Mouse (Mus musculus) layer of hippocampus, adult 9-11 months (tissue): ENCODE measurements around the gene Tssk1.

Source experiments
- DNase-seq: peaks from one replicate; pipeline ENCODE4 v3.0.0; 2022

The Tssk1 gene

DNA sequence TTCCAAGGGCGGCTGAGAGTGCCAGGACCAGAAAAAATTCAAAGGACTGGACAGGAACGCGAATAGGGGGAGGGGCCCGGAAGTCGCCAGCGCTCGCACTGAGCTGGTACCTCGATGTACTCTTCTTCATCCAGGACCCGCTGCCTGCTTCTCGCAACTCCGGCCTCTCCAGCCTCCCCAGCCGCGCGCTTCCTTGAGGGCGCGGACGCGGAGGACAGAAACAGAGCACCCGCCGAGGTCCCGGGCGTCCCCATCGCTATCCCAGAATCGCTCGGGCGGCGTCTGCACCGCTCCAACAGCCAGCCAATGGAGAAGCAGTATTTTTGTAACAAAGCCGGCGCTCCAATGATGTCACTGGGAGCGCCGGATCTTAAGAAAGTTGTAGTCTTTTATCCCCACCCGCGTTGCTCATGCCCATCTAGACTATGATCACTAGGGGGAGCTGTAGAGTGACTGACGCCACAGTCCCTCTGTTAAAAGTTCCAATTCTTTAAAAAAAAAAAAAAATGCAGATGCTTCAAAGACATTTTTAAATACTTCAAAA, 17.1 kb downstream of the Tssk1 start, which contains the start of gene Ess2:
TSS of gene Ess2 (minus strand) at position 297 of the 544 bp plus-strand sequence.
- peak; percentile 96 for DNase-seq

DNA sequence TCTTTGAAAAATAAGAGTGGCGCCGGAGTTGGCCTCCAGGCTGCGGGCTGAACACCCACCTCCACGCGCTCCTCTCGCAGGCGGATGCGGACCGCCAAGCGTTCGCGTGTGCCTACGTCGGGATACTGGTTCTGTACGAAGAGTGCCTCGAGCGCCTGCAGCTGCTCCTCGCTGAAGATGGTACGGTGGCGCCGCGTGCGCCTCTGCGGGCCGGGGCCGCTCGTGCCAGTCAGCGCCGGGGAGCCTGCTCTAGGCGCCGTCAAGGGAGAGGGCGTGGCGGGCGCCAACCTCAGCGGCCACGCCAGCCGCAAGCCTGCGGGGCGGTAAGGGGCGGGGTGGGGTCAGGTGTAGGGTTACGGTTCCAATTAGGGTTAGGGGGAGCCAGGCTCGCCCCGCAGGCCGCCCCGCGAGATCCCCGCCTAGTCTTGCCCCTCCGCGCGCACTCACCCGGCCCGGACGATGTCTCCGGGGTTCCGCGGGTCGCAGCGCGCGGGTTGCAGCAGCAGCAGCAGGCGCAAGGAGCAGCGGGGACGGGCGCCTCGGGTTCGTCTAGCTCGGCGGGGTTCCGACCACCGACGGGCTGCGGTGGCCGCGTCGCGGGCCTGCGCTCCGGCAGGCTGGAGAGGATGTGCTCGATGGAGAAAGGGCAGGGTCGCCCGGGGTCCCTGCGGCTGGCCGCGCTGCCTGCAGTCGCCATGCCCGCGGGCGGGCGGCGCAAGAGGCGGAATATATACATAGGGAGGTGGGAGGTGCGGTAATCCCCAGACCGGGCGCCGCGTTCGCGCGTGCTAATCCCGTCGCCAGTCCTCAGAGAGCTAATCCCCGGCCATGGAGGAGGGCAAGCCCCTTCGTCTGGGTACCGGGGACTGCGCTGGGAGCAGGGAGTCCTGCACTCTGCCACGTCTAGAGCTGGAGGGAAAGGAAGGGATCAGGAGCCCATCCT, 20.6 kb downstream of the Tssk1 start, which contains the start of gene Gsc2:
TSS of gene Gsc2 (minus strand) at position 753 of the 943 bp plus-strand sequence.
- DNase-seq, result no peak

DNA sequence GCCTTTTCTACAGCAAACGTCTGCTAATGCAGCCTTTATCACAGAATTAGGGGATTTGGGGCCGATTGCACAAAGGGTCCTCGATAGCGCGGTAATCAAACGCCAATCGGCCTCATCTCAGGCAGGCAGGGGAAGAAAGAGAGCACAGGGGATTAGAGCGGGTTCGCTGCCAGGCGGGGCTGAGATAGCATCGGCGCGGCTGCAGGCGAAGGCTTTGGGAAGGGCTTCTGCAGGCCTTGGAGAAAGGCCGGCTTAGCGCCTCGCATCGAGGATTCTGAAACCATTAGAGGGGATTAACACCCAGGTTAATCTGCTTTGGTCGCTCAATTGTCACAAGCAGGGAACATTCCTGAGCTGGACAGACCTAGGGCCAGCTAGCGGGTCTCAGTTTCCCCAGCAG, 26.6 kb downstream of the Tssk1 start:
- no peak for DNase-seq

GRCm38 (mm10) chr16:17921325-17922162, 27.5 kb downstream of the Tssk1 start:
- peak; percentile 97 for DNase-seq

DNA sequence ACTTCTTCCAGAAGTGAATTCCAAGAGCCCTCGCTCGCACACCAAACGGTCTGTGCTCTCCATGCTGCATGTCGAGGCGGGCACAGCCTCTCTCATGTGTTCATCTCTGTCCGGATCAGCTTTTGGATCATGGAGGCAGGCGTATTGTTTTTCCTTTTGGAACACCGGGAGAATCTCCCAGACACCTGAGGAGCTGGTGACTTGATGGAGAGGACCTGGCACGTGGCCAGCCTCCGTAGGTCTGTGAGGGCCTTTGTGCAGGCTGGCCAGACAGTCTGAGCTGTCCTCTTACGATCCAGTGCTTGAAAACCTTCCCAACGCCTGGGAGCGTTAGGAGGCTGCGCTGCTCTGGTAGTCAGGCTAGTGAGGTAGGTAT, 28.1 kb downstream of the Tssk1 start:
- DNase-seq, result no peak

DNA sequence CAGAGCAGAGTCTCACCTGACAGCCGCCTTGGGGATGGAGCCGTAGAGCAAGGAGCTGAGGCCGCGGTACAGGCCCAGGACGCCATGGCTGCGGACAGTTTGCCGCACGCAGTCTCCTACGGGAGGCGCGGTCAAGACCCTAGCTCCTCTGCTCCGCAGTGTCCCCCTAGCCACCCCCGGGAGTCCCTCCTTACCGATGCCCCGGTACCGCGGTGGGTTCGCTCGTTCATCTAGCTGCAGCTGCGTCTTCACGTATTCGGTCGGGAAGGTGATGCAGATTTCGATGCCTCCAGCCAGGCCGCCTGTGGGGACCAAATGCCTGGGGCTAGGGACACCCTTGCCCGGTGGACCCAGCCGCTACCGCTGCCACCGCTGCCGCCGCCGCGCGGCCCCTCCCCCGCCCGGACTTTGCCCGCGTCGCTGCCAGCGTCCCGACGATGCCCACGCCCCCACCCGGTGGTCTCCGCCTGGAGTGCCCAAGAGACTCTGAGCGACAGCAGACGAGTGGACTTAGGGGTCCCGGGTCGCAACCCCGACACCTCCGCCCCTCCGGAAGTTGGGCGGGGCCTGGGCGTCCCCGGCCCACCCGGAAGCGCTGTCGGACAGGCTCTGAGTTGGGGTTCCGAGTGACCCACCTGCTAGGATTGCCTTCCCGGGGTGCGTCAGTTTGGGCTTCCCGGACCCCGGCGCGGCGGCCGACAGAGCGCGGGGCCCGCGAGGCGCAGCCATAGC, 33.5 kb downstream of the Tssk1 start:
- DNase-seq, result peak; percentile 45

GRCm38 (mm10) chr16:17928087-17928580, 34.1 kb downstream of the Tssk1 start, which contains the start of gene Slc25a1:
Gene Slc25a1 (minus strand): TSS chr16:17928219.
- DNase-seq, result peak; percentile 90

- peak; percentile 72 for DNase-seq
Measured at GRCm38 (mm10) chr16:17928627-17929104, 34.6 kb downstream of the Tssk1 start.

- DNase-seq, result no peak
Measured at GRCm38 (mm10) chr16:17929211-17929610, 35.2 kb downstream of the Tssk1 start.

DNA sequence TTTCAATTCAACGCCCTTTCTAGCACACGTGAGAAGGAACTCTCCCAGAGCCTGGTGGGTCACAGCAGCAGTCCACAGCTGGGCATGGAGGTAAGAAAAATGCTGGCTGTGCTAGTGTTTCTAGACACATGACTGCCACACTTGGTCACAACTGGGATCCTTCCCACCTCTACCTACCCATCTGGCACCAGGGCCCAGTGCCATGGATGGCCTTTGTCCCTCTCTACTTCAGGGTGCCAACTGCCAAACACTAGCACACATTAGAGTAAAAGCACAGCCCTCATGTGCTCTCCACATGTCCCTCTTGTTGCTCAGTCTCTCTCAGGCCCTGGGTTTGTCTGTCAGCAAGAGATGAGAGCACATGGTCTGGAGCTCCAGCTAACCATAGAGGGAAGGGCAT, 35.6 kb downstream of the Tssk1 start:
- DNase-seq, result no peak

GRCm38 (mm10) chr16:17931906-17932460, 38.0 kb downstream of the Tssk1 start:
- DNase-seq, result no peak

DNA sequence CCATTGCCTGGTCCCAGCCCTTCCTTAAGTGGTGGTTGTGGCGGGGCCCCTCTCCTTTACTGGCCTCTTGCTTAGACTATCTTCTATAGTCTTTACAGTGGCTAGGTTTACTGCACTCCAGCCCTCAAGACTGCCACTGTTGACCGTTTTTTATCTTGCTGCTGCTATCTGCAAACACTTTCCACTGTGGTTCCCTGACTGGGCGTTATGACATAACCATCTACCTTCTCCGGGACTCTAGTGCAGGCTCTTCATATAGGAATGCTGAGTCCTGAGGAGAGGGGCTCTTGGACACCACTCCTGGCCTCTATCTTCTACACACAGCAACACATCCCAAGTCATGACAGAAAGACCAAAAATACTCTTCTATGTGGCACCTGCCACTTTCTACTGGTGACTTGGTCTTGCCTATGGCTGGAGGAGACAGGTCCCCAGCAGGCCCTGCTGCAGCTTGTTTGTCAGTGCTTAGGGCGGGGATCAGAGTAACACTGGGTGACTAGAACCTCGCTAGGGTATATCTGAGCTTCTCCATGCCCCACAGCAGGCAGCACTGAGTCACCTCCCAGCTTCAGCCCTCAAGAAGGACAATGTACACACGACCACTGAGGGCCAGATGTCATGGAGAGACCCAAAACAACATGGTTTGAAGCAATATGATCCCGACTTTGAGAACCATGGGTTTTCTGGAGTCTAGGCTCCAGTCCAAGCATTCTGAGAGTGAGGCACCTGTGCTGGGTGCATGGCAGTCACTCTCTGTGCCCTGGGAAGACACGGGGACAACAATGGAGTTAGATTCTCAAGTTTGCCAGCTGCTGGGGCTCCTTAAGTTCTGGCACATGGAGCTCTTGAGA, 39.8 kb downstream of the Tssk1 start:
- DNase-seq, result no peak

DNA sequence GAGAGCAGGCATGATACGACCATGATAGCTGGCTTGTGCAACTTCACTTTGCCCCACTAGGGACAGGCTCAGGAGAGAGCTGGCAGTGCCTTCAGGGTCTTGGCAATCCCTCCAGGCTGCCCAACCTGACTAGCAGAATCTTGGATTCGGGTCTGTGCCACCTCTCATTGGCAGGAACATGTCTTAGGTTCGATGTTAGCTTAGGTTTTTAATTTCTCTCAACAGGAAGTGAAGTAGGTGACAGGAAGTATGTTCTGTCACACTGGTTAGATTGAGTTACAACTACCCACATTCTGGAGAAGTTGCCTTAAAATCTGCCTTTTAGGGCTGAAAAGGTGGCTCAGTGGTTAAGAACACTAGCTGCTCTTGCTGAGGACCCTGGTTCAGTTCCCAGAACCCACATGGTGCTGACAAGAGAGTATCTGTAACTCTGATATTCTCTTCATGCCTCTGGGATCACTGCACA, 40.5 kb downstream of the Tssk1 start:
- DNase-seq, result no peak

DNA sequence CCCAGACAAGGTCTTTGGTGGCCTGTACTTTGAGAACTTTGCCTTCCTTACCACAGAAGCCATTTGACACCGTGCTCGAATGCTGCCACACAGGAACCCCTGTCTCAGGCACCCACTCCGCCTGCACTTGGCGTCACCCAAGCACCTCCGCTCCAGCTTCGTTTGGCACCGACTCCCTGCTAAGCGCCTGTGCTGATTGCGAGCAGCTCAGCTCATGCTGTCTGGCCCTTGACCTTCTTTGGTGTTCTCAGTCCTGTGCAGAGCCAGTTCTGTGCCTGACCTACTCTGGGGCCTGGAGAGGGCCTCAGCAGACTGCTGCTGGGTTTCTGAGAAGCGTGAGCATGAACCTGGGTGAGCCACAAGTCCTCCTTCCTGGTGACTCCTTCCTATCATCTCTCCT, 42.8 kb downstream of the Tssk1 start:
- DNase-seq, result no peak

DNA sequence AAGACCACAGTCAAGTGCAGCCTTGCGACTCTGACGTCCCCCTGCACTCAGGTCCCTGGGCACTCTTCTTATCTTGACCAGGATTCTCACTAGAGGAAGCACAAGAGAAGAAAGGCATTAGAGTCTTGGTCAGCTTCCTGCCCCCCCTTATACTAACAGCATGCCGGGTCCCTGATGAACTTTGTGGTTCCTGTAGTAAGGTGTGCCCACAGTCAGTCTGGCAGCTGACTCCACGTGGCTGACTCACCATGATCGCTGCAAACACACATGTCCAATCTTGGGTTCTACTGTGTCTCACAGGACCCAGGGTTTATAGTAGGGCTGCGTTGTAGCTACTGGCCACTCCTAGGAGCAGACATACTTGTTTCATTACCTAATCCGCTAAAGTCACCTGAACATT, 44.2 kb downstream of the Tssk1 start:
- DNase-seq, result no peak

DNA sequence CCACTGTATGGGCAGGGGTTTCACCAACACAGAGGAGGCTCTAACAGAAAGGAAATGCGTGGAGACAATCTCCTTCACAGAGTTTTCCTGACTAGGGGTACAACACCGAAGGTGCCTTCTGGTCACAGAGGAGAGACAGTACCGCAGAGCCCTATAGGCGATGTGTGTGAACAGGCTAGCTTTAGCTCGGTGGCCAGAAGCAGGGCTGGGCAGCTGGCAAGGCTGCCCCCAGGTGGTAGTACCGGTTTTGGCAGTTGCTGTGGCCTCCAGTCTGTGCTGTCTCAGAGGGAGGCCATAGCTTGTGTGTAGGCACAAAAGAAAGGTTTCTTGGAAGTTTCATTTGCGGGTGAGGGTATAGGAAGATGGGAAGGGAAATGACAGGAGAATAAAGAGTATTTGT, 44.8 kb downstream of the Tssk1 start:
- DNase-seq, result no peak

- no peak for DNase-seq
Measured at GRCm38 (mm10) chr16:17939255-17939751, 45.3 kb downstream of the Tssk1 start.

DNA sequence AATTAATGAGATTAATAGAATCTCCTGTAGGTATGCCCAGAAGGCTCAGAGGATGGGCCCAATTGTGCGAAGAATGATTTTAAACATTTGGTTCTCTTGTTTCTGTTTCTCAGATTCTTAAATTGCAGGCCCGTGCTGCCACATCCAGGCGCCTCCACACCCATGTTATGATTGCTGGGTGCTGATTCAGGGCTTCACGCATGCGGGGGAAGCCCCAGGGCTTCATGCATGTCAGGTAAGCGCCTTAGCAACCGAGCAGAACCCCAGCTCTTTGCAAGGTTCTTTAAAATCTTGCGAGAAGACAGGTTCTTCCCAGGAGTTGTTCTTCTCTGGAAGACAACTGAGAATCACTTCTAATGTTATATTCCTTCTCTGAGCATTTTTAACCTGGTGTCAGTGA, 49.4 kb downstream of the Tssk1 start:
- no peak for DNase-seq

DNA sequence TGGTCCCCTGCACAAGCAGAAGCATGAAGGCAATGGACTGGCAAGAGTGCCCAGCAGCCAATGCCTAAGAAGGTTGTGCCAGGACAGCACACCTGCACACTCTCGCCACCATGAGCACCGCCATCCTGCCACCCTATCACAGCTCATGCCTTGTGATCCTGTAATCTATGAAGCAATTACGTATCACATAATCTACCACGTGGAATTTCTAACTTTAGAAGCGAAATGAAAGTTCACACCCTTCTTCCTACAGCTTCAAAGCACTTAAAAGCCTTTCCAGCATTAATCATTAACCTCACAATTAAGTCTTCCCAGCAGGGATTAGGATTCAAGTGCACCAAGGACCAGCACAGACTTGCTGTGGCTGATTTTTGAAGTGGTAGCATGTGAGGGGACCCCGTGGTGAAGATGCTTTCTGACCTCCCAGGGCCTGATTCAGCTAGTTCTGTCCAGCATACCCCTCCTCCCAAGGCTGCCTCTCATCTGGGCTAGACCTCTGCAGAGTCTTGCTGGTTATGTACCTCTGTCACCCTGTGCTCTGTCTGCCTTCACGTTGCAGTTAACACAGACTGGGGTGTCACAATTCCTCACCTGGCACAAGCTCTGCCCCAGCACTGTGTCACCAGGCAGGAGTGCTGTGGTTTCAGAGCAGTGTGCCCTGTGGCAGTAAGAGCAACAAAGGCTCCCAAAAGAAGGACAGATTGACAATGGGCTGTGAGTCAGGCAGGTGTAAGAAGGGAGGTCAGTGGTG, 51.2 kb downstream of the Tssk1 start:
- no peak for DNase-seq
